Mouse (Mus musculus): ENCODE measurements around the gene Nudt21. TPM values are rescaled to one million over a fixed set of nuclear protein-coding genes. Genes with fewer than 3 reads are reported as not detected.
A peak's percentile ranks its signal among the peaks of the same experiment; 100 is the strongest.

Gene Nudt21
- total RNA-seq (2021) (10 to 100 TPM; 34.7 to 36.9 TPM), polyA plus RNA-seq (2012; rRNA removed) (150 and 174 TPM in 2 replicates)
- long read RNA-seq, full-length matches to known transcripts: 31 of 34 reads
- long read RNA-seq, partial matches to known transcripts: 1 of 34 reads
- long read RNA-seq, other reads (novel, unspliced or antisense): 2 of 34 reads

DNA sequence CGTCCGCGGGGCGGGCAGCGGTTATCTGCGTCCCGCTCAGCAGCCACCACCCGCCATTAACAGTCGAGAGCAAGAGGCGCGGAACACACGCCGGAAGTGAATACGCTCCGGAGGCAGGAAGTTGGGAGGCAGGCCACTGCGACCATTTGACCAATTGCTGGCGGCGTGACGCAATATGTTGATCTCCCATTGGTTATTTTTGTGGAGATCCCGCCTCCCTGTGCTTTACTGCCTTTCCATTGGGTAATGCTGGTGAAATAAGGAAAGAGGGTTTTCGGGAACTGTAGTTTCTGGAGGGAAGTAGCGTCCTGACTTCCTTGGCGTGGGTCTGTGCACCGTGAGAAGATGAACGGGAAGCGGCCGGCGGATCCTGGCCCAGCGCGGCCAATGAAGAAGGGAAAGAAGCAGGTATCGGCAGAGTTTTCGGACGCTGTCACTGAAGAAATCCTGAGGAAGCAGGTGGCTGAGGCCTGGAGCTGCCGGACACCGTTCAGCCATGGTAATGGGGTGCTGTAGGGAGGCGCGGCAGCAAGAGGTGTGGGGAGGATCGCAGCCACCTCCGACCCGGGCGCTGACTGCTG is at the start of gene Nudt21, which contains the start of gene Ogfod1:
TSS of gene Nudt21 (minus strand) at position 88 of the 581 bp plus-strand sequence.
TSS of gene Ogfod1 (plus strand) at position 255 of the 581 bp plus-strand sequence.
- DNase-seq: peak; percentile 95

DNA sequence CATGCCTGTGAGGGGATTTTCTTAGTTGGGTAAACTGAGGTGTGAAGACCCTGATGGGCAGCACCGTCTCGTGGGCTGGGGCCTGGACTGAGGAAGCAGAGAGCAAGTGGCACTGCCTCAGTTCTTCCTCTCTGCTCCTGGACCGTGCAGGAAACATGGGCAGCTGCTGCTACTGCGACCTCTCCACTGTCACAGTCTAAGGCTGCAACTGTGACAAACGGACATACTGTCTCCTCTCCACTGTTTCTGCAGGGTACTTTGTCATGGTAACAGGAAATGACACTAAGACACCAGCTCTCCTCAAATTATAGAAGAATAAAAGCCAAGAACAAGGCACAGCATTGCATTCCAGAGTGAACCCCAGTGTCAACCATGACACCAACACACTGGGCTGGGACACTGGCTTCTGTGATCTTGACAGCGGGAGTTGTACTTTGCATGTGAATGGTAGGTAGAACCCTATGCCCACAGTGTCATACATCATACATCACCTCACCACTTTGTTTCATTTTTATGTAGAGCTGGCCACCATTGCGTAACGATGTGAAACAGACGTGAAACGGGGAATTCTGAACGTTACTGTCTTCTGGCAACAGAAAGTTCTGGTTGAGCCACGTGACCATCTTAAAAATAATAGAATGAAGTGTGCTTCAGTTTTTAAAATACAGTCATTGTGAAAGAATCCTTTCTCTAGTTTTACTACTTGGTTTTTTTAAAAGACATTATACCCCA is 39.8 kb upstream of the Nudt21 start:
- no peak for DNase-seq

DNA sequence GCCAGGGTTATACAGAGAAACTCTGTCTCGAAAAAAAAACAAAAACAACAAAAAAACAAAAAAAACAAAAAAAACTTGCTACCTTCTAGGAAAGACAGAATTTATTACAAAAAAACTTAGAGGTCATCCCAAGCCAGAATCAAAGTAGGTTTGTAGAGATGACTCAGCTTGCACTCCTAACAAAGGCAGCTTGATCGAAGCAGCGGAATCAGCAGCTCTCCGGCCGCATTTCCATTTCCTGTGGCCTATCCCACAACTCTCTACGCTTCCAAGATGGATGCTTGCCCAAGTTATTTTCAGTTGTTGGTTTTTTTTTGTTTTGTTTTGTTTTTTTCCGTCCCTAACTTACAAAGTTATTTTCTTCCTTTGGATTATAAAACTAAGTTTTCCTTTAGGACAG is 32.0 kb upstream of the Nudt21 start:
- no peak for DNase-seq

DNA sequence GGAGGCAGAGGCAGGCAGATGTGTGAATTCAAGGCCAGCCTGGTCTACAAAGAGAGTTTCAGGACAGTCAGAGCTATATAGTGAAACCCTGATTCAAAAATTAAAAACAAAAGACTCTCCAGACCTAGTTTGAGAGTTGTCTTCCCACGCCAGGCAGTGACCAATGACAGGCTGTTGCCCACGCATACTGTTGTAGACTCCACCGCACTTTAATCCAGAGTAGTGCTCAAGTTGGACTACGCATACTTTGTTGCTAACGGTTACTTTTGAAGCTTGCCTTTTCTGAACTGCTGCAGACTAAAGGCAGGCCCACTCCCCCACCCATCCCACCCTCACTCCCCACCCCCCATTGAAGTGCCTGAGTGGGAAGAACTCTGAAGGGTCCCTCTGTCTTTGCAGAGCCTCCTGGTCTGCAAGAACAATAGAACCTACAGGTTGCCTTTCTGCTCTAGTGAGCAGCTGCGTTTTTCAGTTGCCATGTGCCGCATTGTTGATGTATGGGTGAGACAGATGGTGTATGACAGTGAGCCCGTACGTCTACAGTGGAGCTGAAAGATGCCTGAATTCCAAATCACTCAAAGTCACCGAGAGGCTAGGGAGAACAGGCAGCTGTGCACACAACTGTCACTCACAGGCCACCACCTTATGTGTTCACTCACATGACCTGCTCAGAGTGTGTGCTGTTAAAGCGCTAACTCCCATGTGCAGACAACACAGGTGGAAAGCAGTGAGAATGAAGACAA is 29.5 kb upstream of the Nudt21 start:
- DNase-seq: no peak

DNA sequence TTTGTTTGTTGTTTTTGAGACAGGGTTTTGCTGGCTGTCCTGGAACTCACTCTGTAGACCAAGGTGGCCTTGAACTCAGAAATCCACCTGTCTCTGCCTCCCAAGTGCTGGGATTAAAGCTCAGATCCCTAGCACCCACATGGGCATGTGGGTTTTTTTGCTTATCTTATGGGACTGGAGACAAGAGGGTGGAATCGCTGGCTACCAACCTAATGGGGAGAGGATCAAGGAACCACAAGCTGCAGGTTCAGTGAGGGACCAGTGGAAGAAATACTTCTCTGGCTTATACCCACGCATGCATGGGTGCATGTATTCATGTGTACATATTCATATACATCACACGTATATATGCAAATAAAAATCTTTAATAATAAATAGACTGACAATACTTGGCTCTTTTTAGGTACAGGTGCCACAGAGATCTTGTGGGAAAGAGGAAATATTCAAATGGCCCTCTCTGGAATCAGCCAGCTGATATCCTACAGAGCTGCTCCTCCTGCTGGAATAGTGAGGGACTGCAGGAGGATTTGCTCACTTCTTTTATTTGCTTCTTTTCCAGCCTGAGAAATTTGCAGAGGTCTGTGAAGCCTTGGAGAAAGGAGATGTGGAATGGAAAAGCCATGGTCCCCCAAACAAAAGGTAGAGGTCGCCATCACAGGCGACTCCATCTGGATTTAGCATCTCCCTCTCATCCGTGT is 20.5 kb upstream of the Nudt21 start:
- DNase-seq: peak; percentile 20

DNA sequence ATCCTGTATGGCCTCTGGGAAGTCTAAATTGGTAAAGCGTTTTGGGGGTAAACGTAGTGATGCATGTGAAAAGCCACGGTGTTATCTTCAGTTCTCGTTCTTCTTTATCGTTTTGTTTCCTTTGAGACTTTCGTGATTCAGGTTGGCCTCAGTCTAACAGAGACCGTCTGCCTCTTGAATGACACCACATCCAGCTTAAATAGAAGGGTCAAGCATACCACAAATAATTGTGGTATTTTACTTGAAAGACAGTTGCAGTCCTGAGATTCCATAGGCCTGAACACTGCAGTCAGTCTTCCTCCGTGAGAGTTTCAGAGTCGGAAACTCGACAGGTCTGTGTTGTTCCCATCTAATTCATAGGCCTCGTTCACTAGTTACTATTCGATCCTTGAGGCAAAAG is 15.9 kb upstream of the Nudt21 start:
- DNase-seq: no peak

DNA sequence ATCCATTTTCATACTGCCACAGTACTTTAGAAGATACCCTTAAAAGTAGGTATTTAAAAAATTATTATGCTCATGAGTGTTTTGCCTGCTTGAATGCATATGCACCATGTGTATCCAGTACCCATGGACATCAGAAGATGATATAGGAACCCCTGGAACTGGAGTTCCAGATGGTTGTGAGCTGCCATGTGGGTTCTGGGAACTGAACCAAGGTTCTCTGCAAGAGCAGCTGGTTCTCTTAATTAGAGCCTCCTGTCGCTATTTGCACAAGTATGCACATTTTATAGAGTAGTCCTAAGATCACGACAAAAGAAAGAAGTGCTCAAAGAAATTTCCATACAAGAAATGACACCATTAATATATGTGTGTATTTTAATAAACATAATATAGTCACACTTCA is 11.0 kb upstream of the Nudt21 start:
- DNase-seq: no peak

DNA sequence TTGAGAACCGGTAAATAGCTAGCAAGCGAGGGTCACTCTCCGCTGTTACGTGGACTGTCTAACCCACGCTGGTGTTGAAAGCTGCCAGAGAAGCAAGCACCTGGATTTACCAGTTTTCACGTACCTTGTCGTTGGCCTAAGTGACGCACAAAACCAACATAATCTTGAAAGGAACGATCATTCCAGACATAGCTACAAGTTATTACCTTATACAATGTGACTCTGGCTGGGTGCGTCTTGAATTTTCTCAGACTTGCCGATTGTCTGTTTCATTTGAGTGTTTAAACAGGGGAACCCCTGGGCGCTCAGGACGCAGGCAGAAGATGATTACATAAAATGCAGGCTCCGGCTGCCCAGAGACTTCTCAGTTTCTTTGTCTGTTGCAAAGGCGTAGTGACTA is 975 bp upstream of the Nudt21 start:
- DNase-seq: peak; percentile 13

DNA sequence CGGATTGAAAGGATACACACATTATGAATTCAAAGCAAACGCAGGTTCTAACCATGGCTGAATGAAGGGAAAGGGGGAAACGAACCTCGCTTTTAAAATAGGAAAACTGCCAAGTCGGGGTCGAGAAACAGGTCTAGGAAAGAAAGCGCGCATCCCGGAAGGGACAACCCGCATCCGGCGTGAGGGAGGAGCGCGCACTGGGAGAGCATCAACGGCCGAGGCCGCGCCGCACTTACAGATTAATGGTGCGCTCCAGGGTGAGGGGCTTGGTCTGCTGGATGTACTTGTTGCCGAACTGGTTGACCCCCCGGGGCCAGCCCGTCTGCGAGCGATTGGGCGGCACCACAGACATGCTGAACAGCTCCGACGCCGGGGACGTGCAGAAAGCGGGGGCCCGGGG is 290 bp downstream of the Nudt21 start:
- peak; percentile 78 for DNase-seq

DNA sequence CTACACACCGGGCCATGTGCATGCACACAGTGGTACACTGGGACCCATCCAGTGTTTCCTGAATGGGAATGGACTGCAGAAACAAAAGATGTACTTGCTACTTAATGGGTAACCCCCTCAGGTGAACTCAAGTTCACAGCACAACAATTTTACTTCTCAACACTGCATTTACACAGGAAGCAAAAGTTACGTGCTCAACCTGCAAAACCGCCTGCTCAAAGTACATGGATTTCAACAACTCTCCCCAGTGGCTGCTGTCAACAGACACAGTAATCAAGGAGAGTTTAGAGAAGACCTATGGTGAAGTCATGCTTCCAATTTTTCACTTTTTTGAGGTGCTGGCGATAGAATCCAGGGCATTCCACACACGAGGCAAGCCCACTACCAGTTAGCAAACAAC is 1.6 kb downstream of the Nudt21 start:
- DNase-seq: no peak

DNA sequence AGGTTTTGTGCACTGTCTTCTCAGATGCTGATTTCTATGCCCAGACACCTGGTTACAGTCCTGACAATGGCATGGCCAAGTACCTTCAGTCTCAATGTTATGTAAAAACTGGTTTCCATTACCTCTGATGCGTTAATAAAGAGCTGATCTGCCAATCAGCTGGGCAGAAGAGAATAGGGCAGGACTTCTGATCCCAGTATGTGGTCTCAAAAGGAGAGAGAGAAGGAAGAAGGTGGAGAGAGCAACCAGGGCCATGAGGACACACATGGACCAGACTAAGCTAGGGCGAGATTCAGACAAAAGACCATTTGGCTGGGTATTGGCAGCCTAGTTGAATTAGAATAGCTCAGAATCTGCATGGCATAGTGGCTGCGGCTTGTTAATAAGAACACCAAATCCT is 3.2 kb downstream of the Nudt21 start:
- no peak for DNase-seq

DNA sequence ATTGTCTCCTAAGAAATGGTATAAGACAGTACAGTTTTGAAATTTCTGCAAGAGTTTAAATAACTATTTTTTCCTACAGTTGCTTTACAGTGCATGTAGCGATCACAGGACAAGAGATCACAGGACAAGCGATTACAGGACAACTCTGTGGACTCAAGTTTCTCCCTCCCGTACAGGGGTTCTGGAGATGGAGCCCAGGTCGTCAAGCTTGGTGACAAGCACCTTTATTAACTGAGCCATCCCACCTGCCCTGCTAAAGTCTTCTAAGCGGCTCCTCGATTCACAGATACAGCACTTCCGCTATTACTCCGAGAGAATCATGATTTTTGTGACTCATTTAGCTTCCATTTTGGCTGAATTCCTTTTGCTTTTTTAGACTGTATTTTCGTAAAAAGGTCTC is 7.1 kb downstream of the Nudt21 start:
- DNase-seq: no peak

DNA sequence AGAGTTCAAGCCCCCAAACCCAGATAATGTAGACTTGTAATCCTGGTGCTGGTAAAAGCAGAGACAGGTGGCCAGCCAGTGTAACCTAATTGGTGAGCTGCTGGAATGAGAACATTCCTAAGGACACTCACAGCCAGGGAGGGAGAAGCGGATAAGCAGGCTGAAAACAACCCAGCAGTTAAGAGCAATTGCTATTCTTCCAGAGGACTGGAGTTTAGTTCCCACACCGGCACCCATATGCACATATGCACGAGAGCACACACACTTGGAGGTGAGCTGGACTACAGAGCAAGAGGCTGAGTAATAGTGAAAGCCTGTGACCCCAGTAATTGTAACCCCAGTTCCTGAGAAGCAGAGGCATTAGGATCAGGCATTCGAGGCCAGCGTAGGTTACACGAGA is 12.9 kb downstream of the Nudt21 start:
- DNase-seq: no peak

DNA sequence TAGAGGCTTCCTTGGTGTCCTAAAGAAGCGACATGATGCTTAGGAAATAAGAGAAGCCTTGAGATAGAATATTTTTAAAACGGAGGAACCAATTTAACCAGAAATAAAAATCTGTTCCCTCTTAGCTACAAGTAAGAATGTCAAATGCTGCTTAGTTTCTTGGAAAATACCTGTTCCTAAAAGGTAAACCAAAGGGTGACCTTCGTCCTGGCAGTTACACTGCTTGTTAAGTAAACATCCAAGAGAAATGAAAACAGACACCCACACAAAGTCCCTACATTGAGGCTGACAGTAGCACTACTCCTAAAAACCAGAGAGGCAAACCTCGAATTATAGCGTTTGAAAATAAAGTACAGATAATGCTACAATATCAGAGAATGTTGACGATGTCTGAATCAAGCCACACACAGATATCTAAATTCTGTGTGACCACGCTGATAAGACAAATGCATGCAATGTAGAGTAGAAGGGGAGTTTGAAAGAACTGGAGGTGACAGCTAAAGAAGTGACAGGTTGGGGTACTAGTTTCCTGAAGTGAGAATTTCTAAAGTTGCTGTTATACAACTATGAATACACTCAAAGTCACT is 23.7 kb downstream of the Nudt21 start:
- DNase-seq: no peak

DNA sequence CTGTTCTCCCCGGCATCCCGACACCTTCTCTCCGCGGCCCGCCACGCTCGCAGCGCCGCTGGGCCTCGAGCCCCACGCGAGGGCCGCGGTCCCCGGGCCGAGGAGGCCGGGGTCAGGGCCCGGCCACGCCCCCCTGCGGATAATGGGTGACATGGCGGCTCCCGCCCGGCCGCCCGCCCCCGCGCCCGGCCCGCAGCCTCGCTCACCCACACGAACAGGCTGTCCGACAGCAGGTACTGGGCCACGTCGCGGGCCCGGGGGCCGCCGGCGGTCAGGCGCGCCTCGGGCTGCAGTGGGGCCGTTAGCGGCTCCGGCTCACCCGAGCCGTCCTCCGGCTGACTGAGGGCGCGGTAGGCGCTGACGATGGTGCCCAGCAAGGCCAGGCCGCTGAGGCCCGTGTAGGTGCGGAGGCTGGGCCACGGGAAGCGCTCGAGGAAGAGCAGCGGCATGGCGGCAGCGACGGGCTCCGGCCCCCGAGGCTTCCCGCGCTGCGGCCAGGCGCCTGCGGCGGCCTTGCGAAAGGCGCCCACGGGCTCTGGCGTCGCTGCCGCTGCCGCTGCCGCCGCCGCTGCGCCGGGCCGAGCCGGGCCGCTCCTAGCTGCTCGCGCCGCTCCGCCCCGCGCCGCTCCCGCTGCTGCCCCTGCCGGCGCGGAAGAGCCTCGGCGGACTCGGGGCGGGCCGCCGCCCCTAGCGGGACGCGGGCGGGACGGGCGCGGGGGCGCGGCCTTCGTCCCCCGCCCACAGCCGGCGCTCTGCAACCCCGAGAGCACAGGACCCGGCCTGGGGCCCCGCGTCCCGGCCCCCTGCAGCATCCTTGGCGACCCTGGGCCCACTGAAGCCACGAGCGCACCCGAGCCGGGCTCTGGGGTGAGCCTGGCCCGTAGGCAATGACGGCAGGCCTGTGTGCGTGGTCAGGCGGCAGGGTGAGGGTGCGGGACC is 24.5 kb downstream of the Nudt21 start, which contains the start of gene Amfr:
TSS of gene Amfr (minus strand) at position 830 of the 939 bp plus-strand sequence.
- DNase-seq: peak; percentile 88

DNA sequence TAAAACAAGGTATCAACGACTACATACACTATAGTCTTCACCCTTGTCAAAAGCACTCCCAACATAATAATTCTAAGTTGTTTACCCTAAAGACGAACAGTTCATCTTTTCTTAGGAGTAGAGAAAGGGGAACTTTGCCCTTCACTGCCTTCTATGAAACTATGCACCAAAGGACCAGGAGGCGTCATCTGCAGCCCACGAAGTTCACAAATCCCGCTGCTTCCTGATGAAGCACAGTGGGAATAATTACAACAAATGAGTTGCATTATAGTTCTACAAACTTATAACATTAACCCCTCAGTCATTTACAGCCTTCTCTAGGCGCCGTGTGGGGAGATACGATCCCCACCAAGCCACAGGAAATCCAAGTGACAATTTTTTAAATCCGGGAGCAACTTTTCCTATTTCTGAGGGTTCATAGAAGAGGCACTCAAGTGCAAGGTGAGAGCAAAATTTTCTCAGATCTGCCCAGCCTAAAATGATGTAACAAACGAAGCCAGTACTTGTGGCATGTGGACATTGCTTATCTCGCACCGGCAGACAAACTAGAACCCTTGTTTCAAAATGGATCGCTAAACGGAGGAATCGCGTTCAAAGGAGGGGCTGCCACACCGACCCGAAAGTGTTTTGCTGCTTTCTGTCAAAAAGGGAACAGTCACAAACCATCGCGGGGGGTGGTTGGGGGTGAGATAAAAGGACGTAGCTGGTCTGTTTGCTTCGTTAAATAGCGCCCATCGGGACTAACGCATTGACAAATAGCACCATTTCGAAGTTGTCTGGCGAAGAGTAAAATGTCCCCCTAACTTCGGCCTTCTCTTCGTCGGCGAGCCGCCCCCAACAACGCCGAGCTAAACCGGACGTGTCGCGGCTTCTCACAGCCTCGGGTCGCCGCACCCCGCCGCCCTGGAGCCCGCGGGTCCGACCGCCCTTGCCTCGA is 25.5 kb downstream of the Nudt21 start:
- DNase-seq: no peak

DNA sequence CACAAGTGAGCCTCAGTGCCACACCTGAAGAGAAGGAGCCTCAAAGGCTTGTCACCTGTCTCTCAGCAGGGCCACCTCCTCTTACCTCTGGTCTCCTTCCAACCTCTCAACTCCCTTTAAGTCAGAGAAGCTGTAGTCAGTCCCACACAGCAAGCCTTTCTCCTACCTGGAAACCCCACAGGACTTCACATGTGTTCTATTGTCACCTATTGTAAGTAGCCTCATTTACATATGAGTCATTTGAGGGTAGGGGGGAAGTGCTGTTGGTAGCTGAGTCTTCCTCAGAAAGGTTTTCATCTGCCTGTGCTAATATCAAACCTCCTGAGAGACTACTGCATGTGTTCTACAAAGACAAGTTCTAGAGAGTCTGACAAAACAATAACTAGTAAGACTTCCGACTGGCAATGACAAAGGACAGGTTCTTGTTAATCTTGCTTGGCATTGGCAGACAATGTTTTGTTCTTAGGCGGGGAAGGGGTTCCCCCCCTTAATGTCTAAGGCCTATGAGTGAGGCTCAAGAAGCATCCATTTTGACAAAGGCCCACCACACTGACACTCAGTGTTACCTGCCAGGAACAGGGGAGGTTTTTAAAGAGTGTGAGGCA is 26.6 kb downstream of the Nudt21 start:
- DNase-seq: no peak

DNA sequence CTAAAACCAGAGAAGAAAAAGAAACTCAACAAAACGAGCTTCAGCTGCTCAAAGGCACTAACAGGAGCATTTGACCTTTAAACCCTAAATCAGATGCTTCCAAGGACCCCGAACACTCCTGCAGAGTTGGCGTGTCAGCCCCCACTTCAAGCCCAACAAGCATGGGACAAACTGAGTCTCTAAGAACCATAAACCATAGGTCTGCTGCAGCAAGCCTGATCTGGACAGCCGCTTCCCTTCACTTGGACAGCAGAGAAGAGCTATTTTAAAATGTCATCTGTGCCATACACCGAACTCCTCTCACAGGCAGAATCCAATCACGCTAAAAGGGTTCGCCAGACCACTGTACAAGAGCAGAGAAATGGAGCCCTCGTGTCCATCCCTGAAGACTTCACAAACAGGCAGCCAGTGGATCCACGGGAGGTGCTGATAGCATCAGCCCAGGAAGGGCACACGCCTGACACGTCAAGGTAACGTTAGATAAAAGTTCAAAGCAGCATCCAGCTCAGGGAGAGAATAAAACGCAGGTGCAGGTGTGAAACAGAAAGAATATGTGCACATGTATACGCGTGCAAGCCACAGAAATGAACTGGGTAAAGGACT is 27.5 kb downstream of the Nudt21 start:
- DNase-seq: no peak

DNA sequence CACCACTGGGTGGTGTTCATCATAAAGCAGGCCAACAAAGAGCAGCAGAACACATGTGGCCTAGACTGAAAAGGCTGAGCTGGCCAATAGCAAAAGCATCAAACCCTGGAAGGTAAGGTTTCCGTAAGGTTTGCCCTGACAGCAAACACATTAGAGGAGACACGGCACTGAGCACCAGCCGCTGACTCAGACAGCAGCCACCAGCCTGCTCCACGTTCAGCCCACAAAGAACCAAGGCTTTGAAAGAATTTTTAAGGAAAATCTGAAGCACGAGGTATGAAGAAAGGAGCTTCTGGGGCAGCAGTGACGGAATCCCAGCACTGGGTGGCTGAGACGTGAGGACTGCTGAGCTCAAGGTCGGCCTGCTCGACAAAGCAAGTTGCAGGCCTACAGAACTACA is 32.7 kb downstream of the Nudt21 start:
- DNase-seq: no peak
